Mouse (Mus musculus) CH12.LX (cell line): ENCODE data around the gene Fars2. TPM values are rescaled to one million over a fixed set of nuclear protein-coding genes. Genes with fewer than 3 reads are reported as not detected.

Source experiments
- DNase-seq: peaks from one replicate; pipeline ENCODE4 v3.0.0-alpha.2; 2013; ENCODE audit errors: extremely low read depth
- H3K27ac ChIP-seq: 2 replicates; pipeline ENCODE4 v1.5.1; 2012; ENCODE audit warnings: low read depth, mild to moderate bottlenecking, control low read depth, moderate library complexity; ENCODE audit not compliant: insufficient read depth
- H3K27me3 ChIP-seq: replicated peaks from 2 replicates; pipeline ENCODE3; 2012; ENCODE audit warnings: inconsistent platforms
- H3K36me3 ChIP-seq, 2 experiments: replicated peaks in 1 of 2; 2 replicates each; pipeline versions ENCODE3 to v1.6.1; 2012; ENCODE audit warnings: inconsistent platforms in 1 of 2, low read length in 1 of 2, mild to moderate bottlenecking in 1 of 2, mixed read lengths in 1 of 2, moderate library complexity in 1 of 2; ENCODE audit not compliant: control insufficient read depth in 1 of 2, insufficient read depth in 1 of 2
- H3K4me1 ChIP-seq, 2 experiments: 2 replicates each; pipeline ENCODE4 v1.6.1; 2012; ENCODE audit warnings: inconsistent platforms in 1 of 2, moderate library complexity in 1 of 2; ENCODE audit not compliant: insufficient read depth in 2 of 2, control insufficient read depth in 1 of 2
- H3K4me2 ChIP-seq: 2 replicates; pipeline ENCODE4 v1.6.1; 2012; ENCODE audit warnings: low read depth, mild to moderate bottlenecking, control low read depth; ENCODE audit not compliant: poor library complexity, insufficient read depth, severe bottlenecking
- H3K4me3 ChIP-seq, 3 experiments: fragments of 150-350 bp in 1 of 3; sonication (generic) in 1 of 3; replicated peaks in 1 of 3; 2 replicates each; pipeline versions ENCODE3 to v1.5.1; 2011 to 2012; ENCODE audit warnings: low read depth in 2 of 3, low read length in 2 of 3, mild to moderate bottlenecking in 2 of 3, moderate library complexity in 2 of 3, control low read depth in 1 of 3, improper control_type of control experiment in 1 of 3, inconsistent platforms in 1 of 3, mixed read lengths in 1 of 3; ENCODE audit not compliant: poor library complexity in 1 of 3
- H3K79me2 ChIP-seq: replicated peaks from 2 replicates; pipeline ENCODE4 v1.6.1; 2012; ENCODE audit warnings: mild to moderate bottlenecking, moderate library complexity; ENCODE audit not compliant: control insufficient read depth, poor library complexity, insufficient read depth, severe bottlenecking; ENCODE audit errors: extremely low read depth
- H3K9ac ChIP-seq: 2 replicates; pipeline ENCODE4 v1.6.1; 2012; ENCODE audit warnings: low read depth, mild to moderate bottlenecking, control low read depth, moderate library complexity; ENCODE audit not compliant: insufficient read depth
- H3K9me3 ChIP-seq: replicated peaks from 2 replicates; pipeline ENCODE3; 2012; ENCODE audit warnings: low read length, inconsistent platforms, mixed read lengths
- BHLHE40 ChIP-seq: IDR thresholded peaks from 2 replicates; pipeline ENCODE4 v1.6.1; 2011; ENCODE audit warnings: mild to moderate bottlenecking, low read depth, low read length, improper control_type of control experiment
- CHD1 ChIP-seq: IDR thresholded peaks from 2 replicates; pipeline ENCODE4 v1.6.1; 2012; ENCODE audit warnings: low read depth, low read length, improper control_type of control experiment, inconsistent platforms
- E2F4 ChIP-seq: IDR thresholded peaks from 2 replicates; pipeline ENCODE4 v1.6.1; 2011; ENCODE audit warnings: low read depth, low read length, improper control_type of control experiment; ENCODE audit not compliant: insufficient replicate concordance
- ELF1 ChIP-seq: IDR thresholded peaks from 2 replicates; pipeline ENCODE4 v1.6.1; 2014; ENCODE audit warnings: low read depth, mild to moderate bottlenecking, inconsistent platforms, low read length, improper control_type of control experiment
- ETS1 ChIP-seq: conservative IDR thresholded peaks from 2 replicates; pipeline ENCODE4 v1.6.1; 2012; ENCODE audit warnings: low read depth, mild to moderate bottlenecking, inconsistent platforms, low read length, improper control_type of control experiment, moderate library complexity
- KAT2A ChIP-seq: IDR thresholded peaks from 2 replicates; pipeline ENCODE4 v1.6.1; 2012; ENCODE audit warnings: low read length, improper control_type of control experiment, inconsistent platforms; ENCODE audit not compliant: insufficient replicate concordance
- MAX ChIP-seq: IDR thresholded peaks from 2 replicates; pipeline ENCODE4 v1.6.1; 2011; ENCODE audit warnings: low read length, improper control_type of control experiment
- MAZ ChIP-seq: IDR thresholded peaks from 2 replicates; pipeline ENCODE4 v1.6.1; 2012; ENCODE audit warnings: low read depth, mild to moderate bottlenecking, inconsistent platforms, low read length, improper control_type of control experiment, moderate library complexity
- MXI1 ChIP-seq: IDR thresholded peaks from 2 replicates; pipeline ENCODE4 v1.6.1; 2011; ENCODE audit warnings: mild to moderate bottlenecking, low read depth, low read length, improper control_type of control experiment
- MYC ChIP-seq: IDR thresholded peaks from 2 replicates; pipeline ENCODE4 v1.6.1; 2011; ENCODE audit warnings: low read depth, mild to moderate bottlenecking, improper control_type of control experiment, low read length
- NELFE ChIP-seq: IDR thresholded peaks from 2 replicates; pipeline ENCODE4 v1.6.1; 2011; ENCODE audit warnings: low read depth, low read length, improper control_type of control experiment
- NRF1 ChIP-seq: IDR thresholded peaks from 2 replicates; pipeline ENCODE4 v1.6.1; 2014; ENCODE audit warnings: low read depth, mild to moderate bottlenecking, inconsistent platforms, low read length, improper control_type of control experiment, moderate library complexity
- POLR2A ChIP-seq: IDR thresholded peaks from 2 replicates; pipeline ENCODE4 v1.6.1; 2011; ENCODE audit warnings: low read depth, mild to moderate bottlenecking, improper control_type of control experiment, low read length
- RAD21 ChIP-seq: IDR thresholded peaks from 2 replicates; pipeline ENCODE4 v1.6.1; 2011; ENCODE audit warnings: low read depth, mild to moderate bottlenecking, low read length, improper control_type of control experiment, moderate library complexity
- RCOR1 ChIP-seq: conservative IDR thresholded peaks from 2 replicates; pipeline ENCODE4 v1.6.1; 2012; ENCODE audit warnings: low read depth, mild to moderate bottlenecking, inconsistent platforms, low read length, improper control_type of control experiment
- SIN3A ChIP-seq: IDR thresholded peaks from 2 replicates; pipeline ENCODE4 v1.6.1; 2012; ENCODE audit warnings: low read length, improper control_type of control experiment, inconsistent platforms
- TBP ChIP-seq: conservative IDR thresholded peaks from 2 replicates; pipeline ENCODE4 v1.6.1; 2011; ENCODE audit warnings: low read depth, low read length, improper control_type of control experiment
- UBTF ChIP-seq: IDR thresholded peaks from 2 replicates; pipeline ENCODE4 v1.6.1; 2012; ENCODE audit warnings: low read depth, mild to moderate bottlenecking, inconsistent platforms, low read length, improper control_type of control experiment, moderate library complexity
- ZC3H11A ChIP-seq: IDR thresholded peaks from 2 replicates; pipeline ENCODE4 v1.6.1; 2012; ENCODE audit warnings: low read depth, mild to moderate bottlenecking, inconsistent platforms, low read length, improper control_type of control experiment
- ZKSCAN1 ChIP-seq: IDR thresholded peaks from 2 replicates; pipeline ENCODE4 v1.6.1; 2012; ENCODE audit warnings: low read depth, inconsistent platforms, low read length, improper control_type of control experiment, borderline replicate concordance
- ZMIZ1 ChIP-seq: IDR thresholded peaks from 2 replicates; pipeline ENCODE4 v1.6.1; 2012; ENCODE audit warnings: low read depth, mild to moderate bottlenecking, inconsistent platforms, low read length, improper control_type of control experiment
- dilution Hi-C: fragments of 300-500 bp; cut with MboI; formaldehyde crosslinking; loops from 2 replicates; pipeline ENCODE4 v1.14.3; 2020; ENCODE audit warnings: low sequenced_read_pairs; ENCODE audit not compliant: extremely low pct_unique_long_range_greater_than_20kb, extremely low pct_ligation_motif_present
- in situ Hi-C: fragments of 300-500 bp; cut with MboI; formaldehyde crosslinking; loops from 3 replicates; pipeline ENCODE4 v1.14.3; 2019; ENCODE audit warnings: low sequenced_read_pairs, low pct_ligation_motif_present, low pct_unique_long_range_greater_than_20kb, mixed read lengths
- polyA plus RNA-seq: library from polyadenylated mRNA; unstranded; fragments of >175 nt; gene quantifications from 2 replicates; pipeline ENCODE4 v1.2.1, GENCODE M21; 2012; ENCODE audit warnings: low read depth; ENCODE audit not compliant: insufficient read length
- total RNA-seq, 2 experiments: library from RNA; depleted of rRNA; stranded (reverse); fragments of 300-350 nt in 1 of 2; fragments of >200 nt in 1 of 2; gene quantifications; 2 replicates each; pipeline ENCODE4 v1.2.3; 2012 to 2014

Gene Fars2
- total and polyA plus RNA-seq, 3 experiments: 30.2 to 47.7 (median 46.4) TPM

- Histone ChIP-seq H3K27ac (no peak overlapping the region), H3K9me3 (no peaks in the 10 kb centered on the region), H3K27me3 (no peaks in the 10 kb centered on the region), H3K4me3 (no peak overlapping the region), H3K4me2 (no peak overlapping the region), H3K9ac (no peak overlapping the region), H3K79me2 (no peaks in the 10 kb centered on the region), H3K36me3 (no peaks in the 10 kb centered on the region), H3K4me1 (no peaks in the 10 kb centered on the region)
- TF ChIP-seq RAD21 (no peak), RCOR1 (no peak)
- dilution Hi-C loops: no loop called here
- DNase-seq: no peak
- in situ Hi-C loops: no loop called here
These were observed 460.8 kb downstream of the Fars2 start for GRCm38 (mm10) chr13:36577916-36578568.

DNA sequence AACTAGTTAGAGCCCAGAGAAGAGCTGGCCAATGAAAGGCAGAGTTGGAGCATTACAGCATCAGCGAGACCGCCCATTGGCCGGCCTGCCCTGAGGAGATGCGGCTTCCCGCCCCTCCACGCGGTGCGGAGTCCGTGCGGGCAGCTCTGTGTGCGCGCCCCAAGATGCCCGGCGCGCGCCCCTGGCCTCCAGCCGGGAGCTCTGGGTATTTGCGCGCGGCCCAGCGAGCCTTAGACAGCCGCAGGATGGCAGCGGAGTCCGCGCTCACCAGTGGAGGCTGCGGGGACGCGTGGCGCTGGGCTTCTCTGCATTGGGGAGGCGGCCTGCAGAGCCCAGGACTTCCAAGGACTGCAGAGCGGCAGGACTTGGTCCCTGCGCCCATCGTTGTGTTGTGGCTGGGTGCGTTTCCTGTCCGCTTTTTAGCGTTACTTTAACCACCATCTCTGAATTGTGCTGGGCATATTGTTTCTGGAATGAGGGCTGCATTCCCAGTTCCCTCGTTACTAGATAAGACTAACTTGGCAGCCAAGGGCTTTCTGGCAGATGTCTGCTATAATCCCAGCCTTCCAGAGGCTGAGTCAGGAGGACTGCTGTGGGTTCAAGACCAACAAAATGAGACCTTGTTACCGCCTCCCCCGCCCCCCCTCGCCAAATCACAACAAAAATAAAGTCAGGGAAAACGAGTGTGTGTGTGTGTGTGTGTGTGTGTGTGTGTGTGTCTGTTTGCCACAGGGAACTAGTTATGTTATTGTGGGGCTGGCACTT lies 461.5 kb downstream of the Fars2 start:
- Histone ChIP-seq H3K4me3 (no peak overlapping the region), H3K79me2 (no peaks in the 10 kb centered on the region), H3K9ac (no peak overlapping the region), H3K9me3 (no peaks in the 10 kb centered on the region), H3K27me3 (no peaks in the 10 kb centered on the region), H3K36me3 (no peaks in the 10 kb centered on the region), H3K4me1 (no peaks in the 10 kb centered on the region), H3K27ac (no peak overlapping the region), H3K4me2 (no peak overlapping the region)
- TF ChIP-seq BHLHE40: no peak
- TF ChIP-seq KAT2A: no peak
- TF ChIP-seq POLR2A: no peak
- no peak for TF ChIP-seq MYC
- TF ChIP-seq ELF1: no peak
- TF ChIP-seq TBP: no peak
- no peak for TF ChIP-seq CHD1
- no peak for TF ChIP-seq MAZ
- TF ChIP-seq ZKSCAN1: no peak
- no peak for TF ChIP-seq ETS1
- no peak for TF ChIP-seq ZC3H11A
- no peak for TF ChIP-seq MXI1
- TF ChIP-seq SIN3A: no peak
- TF ChIP-seq UBTF: no peak
- no peak for TF ChIP-seq NRF1
- TF ChIP-seq NELFE: no peak
- TF ChIP-seq E2F4: no peak
- no peak for TF ChIP-seq MAX
- TF ChIP-seq ZMIZ1: no peak
- dilution Hi-C loops (no loop called here), in situ Hi-C loops (no loop called here)
- no peak for DNase-seq
